33 mouse cellular contexts compared by ENCODE assay signal in the genomic region with DNA sequence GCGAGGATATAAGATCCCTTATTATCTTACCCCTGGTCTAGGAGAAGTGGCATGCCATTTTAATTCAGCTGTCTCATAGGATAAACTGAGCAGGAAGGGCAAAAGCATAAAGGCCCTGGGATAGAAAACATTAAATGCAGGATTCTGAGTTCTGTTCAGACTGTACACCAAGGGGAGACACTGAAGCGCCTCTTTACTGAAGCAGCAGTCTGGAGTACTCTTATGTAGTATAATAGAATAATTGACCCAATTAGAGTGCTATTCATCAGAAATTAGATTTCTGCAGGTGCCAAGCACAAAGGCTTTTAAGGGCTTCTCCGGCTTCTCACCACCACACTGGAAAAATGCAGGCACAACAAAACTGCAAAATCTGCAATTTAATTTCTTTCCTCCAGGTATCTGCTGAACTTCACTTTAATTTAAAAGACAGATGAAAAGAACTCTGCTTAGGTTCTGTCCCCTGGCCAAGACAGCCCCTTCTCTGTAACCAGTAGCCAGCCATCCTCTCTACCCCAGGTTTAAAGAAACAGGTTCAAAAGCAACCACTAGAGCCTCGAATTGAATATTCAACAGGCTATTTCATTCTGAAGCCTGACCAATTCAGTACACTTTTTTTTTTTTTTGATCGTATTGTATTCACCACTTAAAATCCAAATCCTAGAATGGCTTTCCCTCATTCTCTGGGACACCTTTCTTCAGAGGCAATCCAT.
DNase-seq lines count a peak whose midpoint lies in the region; ATAC-seq and TF ChIP-seq lines count a peak whose summit lies in the region.
"Had no signal": no experiment of that assay in that cellular context is flagged by ENCODE, and none has a peak within 500 bp of the region (broad histone marks: within the 10 kb centered on the region; RNA-seq: fewer than 3 reads in every experiment).

No protein-coding gene starts in this region.

- no peak overlapping the region for H3K4me3 ChIP-seq in midbrain, embryonic 12.5 days
- no peak overlapping the region for H3K4me3 ChIP-seq in midbrain, embryonic 11.5 days (ENCODE audit: low read depth, low read length)
- no peak overlapping the region for H3K4me3 ChIP-seq in forebrain, embryonic 16.5 days (replicated peaks; ENCODE audit: low read length)
- H3K4me3 ChIP-seq in layer of hippocampus, adult 2 months, result no peak overlapping the region
- H3K4me3 ChIP-seq in neural tube, embryonic 15.5 days (replicated peaks), result no peak overlapping the region
- H3K4me3 ChIP-seq: embryonic facial prominence, embryonic 10.5 days; embryonic facial prominence, embryonic 15.5 days; hindbrain, embryonic 12.5 days; liver, embryonic 13.5 days; megakaryocyte, embryonic 14.5 days; myocyte; neural tube, embryonic 12.5 days had no signal

- no peak for TF ChIP-seq CTCF in layer of hippocampus, adult 2 months (conservative IDR thresholded peaks at IDR 0.05)

- H3K27ac ChIP-seq in midbrain, embryonic 12.5 days (replicated peaks), result no peak overlapping the region
- no peak overlapping the region for H3K27ac ChIP-seq in midbrain, embryonic 11.5 days (ENCODE audit: low read depth, low read length)
- H3K27ac ChIP-seq in forebrain, embryonic 16.5 days (ENCODE audit: low read length), result no peak overlapping the region
- no peak overlapping the region for H3K27ac ChIP-seq in layer of hippocampus, adult 2 months
- H3K27ac ChIP-seq in neural tube, embryonic 15.5 days (replicated peaks), result no peak overlapping the region
- H3K27ac ChIP-seq: embryonic facial prominence, embryonic 10.5 days; embryonic facial prominence, embryonic 15.5 days; hindbrain, embryonic 12.5 days; liver, embryonic 13.5 days; neural tube, embryonic 12.5 days; stomach, postnatal 0 days had no signal

- no peak overlapping the region for H3K4me2 ChIP-seq in midbrain, embryonic 12.5 days (replicated peaks)
- H3K4me2 ChIP-seq in midbrain, embryonic 11.5 days, result no peak overlapping the region
- H3K4me2 ChIP-seq in forebrain, embryonic 16.5 days (ENCODE audit: low read length), result no peak overlapping the region
- no peak overlapping the region for H3K4me2 ChIP-seq in neural tube, embryonic 15.5 days
- H3K4me2 ChIP-seq: embryonic facial prominence, embryonic 15.5 days; heart, embryonic 11.5 days; hindbrain, embryonic 12.5 days; liver, embryonic 13.5 days; neural tube, embryonic 12.5 days had no signal

- no peak overlapping the region for H3K9ac ChIP-seq in midbrain, embryonic 12.5 days (replicated peaks)
- no peak overlapping the region for H3K9ac ChIP-seq in midbrain, embryonic 11.5 days (ENCODE audit: low read length)
- H3K9ac ChIP-seq in forebrain, embryonic 16.5 days (replicated peaks; ENCODE audit: low read depth, low read length), result no peak overlapping the region
- H3K9ac ChIP-seq in neural tube, embryonic 15.5 days (replicated peaks), result no peak overlapping the region
- H3K9ac ChIP-seq: embryonic facial prominence, embryonic 15.5 days; hindbrain, embryonic 12.5 days; liver, embryonic 13.5 days; neural tube, embryonic 12.5 days had no signal

- WGBS in midbrain, embryonic 12.5 days, result 77% methylated on average over 5 of the region's 5 CpGs
- 81% methylated on average over 5 of the region's 5 CpGs for WGBS in midbrain, embryonic 11.5 days
- WGBS in forebrain, embryonic 16.5 days, result 14% methylated on average over 5 of the region's 5 CpGs
- 77% methylated on average over 5 of the region's 5 CpGs for WGBS in neural tube, embryonic 15.5 days

- ATAC-seq in midbrain, embryonic 12.5 days (ENCODE audit: low FRiP score, low read depth), result peak; percentile 64; the same call in 1 of the 2 replicates
- ATAC-seq in midbrain, embryonic 11.5 days (ENCODE audit: low FRiP score), result no peak
- ATAC-seq in forebrain, embryonic 16.5 days, result peak; percentile 80
- ATAC-seq in megakaryocyte-erythroid progenitor cell, adult 5-6 weeks (replicated peaks; ENCODE audit: low FRiP score, low TSS enrichment, poor library complexity, severe bottlenecking), result no peak
- no peak for ATAC-seq in neural tube, embryonic 15.5 days (ENCODE audit: low FRiP score)
- ATAC-seq: intestine, postnatal 0 days; lung, postnatal 0 days; Patski had no signal

- H3K27me3 ChIP-seq in midbrain, embryonic 12.5 days, result no peaks in the 10 kb centered on the region
- no peaks in the 10 kb centered on the region for H3K27me3 ChIP-seq in midbrain, embryonic 11.5 days (ENCODE audit: control insufficient read depth, insufficient read depth, low read length)
- no peaks in the 10 kb centered on the region for H3K27me3 ChIP-seq in forebrain, embryonic 16.5 days (replicated peaks; ENCODE audit: control insufficient read depth, insufficient read depth, low read length)
- no peaks in the 10 kb centered on the region for H3K27me3 ChIP-seq in neural tube, embryonic 15.5 days (replicated peaks)
- H3K27me3 ChIP-seq: embryonic facial prominence, embryonic 15.5 days; hindbrain, embryonic 12.5 days; liver, embryonic 13.5 days; megakaryocyte, embryonic 14.5 days; neural tube, embryonic 12.5 days; Patski had no signal

- H3K36me3 ChIP-seq in midbrain, embryonic 12.5 days, result no peaks in the 10 kb centered on the region
- H3K36me3 ChIP-seq in midbrain, embryonic 11.5 days (ENCODE audit: control insufficient read depth, insufficient read depth, low read length), result no peaks in the 10 kb centered on the region
- H3K36me3 ChIP-seq in forebrain, embryonic 16.5 days (ENCODE audit: control insufficient read depth, insufficient read depth), result no peaks in the 10 kb centered on the region
- H3K36me3 ChIP-seq in neural tube, embryonic 15.5 days, result no peaks in the 10 kb centered on the region
- H3K36me3 ChIP-seq: embryonic facial prominence, embryonic 10.5 days; embryonic facial prominence, embryonic 15.5 days; hindbrain, embryonic 12.5 days; liver, embryonic 13.5 days; neural tube, embryonic 12.5 days had no signal

- no peaks in the 10 kb centered on the region for H3K4me1 ChIP-seq in midbrain, embryonic 12.5 days
- H3K4me1 ChIP-seq in midbrain, embryonic 11.5 days (ENCODE audit: control insufficient read depth, insufficient read depth, low read length), result no peaks in the 10 kb centered on the region
- no peaks in the 10 kb centered on the region for H3K4me1 ChIP-seq in forebrain, embryonic 16.5 days (replicated peaks; ENCODE audit: control insufficient read depth, insufficient read depth, low read length)
- H3K4me1 ChIP-seq in neural tube, embryonic 15.5 days, result no peaks in the 10 kb centered on the region
- H3K4me1 ChIP-seq: embryonic facial prominence, embryonic 10.5 days; embryonic facial prominence, embryonic 15.5 days; hindbrain, embryonic 12.5 days; liver, embryonic 13.5 days; megakaryocyte, embryonic 14.5 days; neural tube, embryonic 12.5 days had no signal

- DNase-seq in midbrain, embryonic 11.5 days (ENCODE audit: low spot score, missing footprints), result no peak
- peak; percentile 6 for DNase-seq in brain, embryonic 18.5 days (ENCODE audit: low read depth, low spot score)
- no peak for DNase-seq in layer of hippocampus, adult 2 months (ENCODE audit: low spot score in 2 of 2)
- DNase-seq: adrenal gland, postnatal 10 days; cerebellum, adult 18-20 months; cerebellum, postnatal 10 days; gastrocnemius, postnatal 25 days; heart, adult 11 months; heart, postnatal 36 days; kidney, adult 9 months; kidney, postnatal 14 days; left cerebral cortex, postnatal 4 days; liver, embryonic 13.5 days; lung, adult 18-20 months; lung, postnatal 4 days; right cerebral cortex, postnatal 4 days; thymus, adult 2 months; thymus, postnatal 36 days had no signal

- no peaks in the 10 kb centered on the region for H3K9me3 ChIP-seq in midbrain, embryonic 12.5 days
- no peaks in the 10 kb centered on the region for H3K9me3 ChIP-seq in midbrain, embryonic 11.5 days (ENCODE audit: control insufficient read depth, low read length)
- no peaks in the 10 kb centered on the region for H3K9me3 ChIP-seq in forebrain, embryonic 16.5 days (ENCODE audit: control insufficient read depth, low read length)
- no peaks in the 10 kb centered on the region for H3K9me3 ChIP-seq in neural tube, embryonic 15.5 days (replicated peaks)
- H3K9me3 ChIP-seq: embryonic facial prominence, embryonic 10.5 days; embryonic facial prominence, embryonic 15.5 days; hindbrain, embryonic 12.5 days; liver, embryonic 13.5 days; megakaryocyte, embryonic 14.5 days; neural tube, embryonic 12.5 days had no signal

Comparison
In these comparisons a context has a peak if more than half of its experiments do, and no peak if none do; other contexts are left out.
1. ATAC-seq: peak in midbrain, embryonic 12.5 days (single experiment) and forebrain, embryonic 16.5 days (single experiment); none in midbrain, embryonic 11.5 days (single experiment), megakaryocyte-erythroid progenitor cell, adult 5-6 weeks (single experiment) and neural tube, embryonic 15.5 days (single experiment).